Mouse (Mus musculus) liver, adult 2 months (tissue): Measurements from ENCODE around the gene Fdx1l. TPM values are rescaled to one million over a fixed set of nuclear protein-coding genes. Genes with fewer than 3 reads are reported as not detected.

Experiments
- DNase-seq: peaks from one replicate; pipeline ENCODE4 v3.0.0-alpha.2; 2011; ENCODE audit warnings: low read depth, low spot score; ENCODE audit errors: extremely low read depth
- H3K27ac ChIP-seq: fragments of 200-500 bp; replicated peaks from 2 replicates; pipeline ENCODE4 v1.5.1; 2012; ENCODE audit warnings: low read depth, mild to moderate bottlenecking, control low read depth, inconsistent platforms, low read length; ENCODE audit not compliant: insufficient read depth
- H3K27me3 ChIP-seq: fragments of 200-500 bp; 2 replicates; pipeline ENCODE4 v1.6.1; 2012; ENCODE audit warnings: mild to moderate bottlenecking, moderate library complexity, low read length, inconsistent platforms; ENCODE audit not compliant: control insufficient read depth, insufficient read depth
- H3K36me3 ChIP-seq: fragments of 200-500 bp; 2 replicates; pipeline ENCODE4 v1.6.1; 2012; ENCODE audit warnings: low read length, inconsistent platforms; ENCODE audit not compliant: control insufficient read depth, insufficient read depth
- H3K4me1 ChIP-seq: fragments of 200-500 bp; 2 replicates; pipeline ENCODE4 v1.6.1; 2011; ENCODE audit warnings: low read length; ENCODE audit not compliant: control insufficient read depth, insufficient read depth
- H3K4me3 ChIP-seq: fragments of 200-500 bp; 2 replicates; pipeline ENCODE4 v1.5.1; 2011; ENCODE audit warnings: low read depth, mild to moderate bottlenecking, control low read depth, low read length, moderate library complexity; ENCODE audit not compliant: insufficient read depth
- H3K79me2 ChIP-seq: fragments of 200-500 bp; 2 replicates; pipeline ENCODE4 v1.6.1; 2012; ENCODE audit warnings: inconsistent platforms, mild to moderate bottlenecking, low read length, moderate library complexity; ENCODE audit not compliant: control insufficient read depth, insufficient read depth
- H3K9ac ChIP-seq: fragments of 200-500 bp; 2 replicates; pipeline ENCODE4 v1.6.1; 2012; ENCODE audit warnings: low read depth, mild to moderate bottlenecking, control low read depth, inconsistent platforms, low read length
- CTCF ChIP-seq: fragments of 200-500 bp; IDR thresholded peaks from 2 replicates; pipeline ENCODE4 v1.5.1; 2011; ENCODE audit warnings: low read depth, low read length, control low read depth
- POLR2A ChIP-seq: fragments of 200-500 bp; IDR thresholded peaks from 2 replicates; pipeline ENCODE4 v1.6.1; 2011; ENCODE audit warnings: low read length, control low read depth; ENCODE audit not compliant: insufficient read depth; ENCODE audit errors: extremely low read depth
- WGBS: fragments of 180-500 bp; shearing (Covaris S2); methylation state at CpG from one replicate; pipeline ENCODE4 v1.1.7; 2018; 5-methylcytosine and 5-hydroxymethylcytosine counted together
- polyA plus RNA-seq: library from polyadenylated mRNA; depleted of rRNA; stranded (reverse); fragments of >200 nt; gene quantifications from 2 replicates; pipeline ENCODE4 v1.2.3, GENCODE M21; 2012
- total RNA-seq: library from RNA; depleted of rRNA; stranded (reverse); fragments of >200 nt; gene quantifications from 2 replicates; pipeline ENCODE4 v1.2.3, GENCODE M21; 2014

The Fdx1l gene
- total and polyA plus RNA-seq, 2 experiments = 30.6 to 45.3 TPM

DNA sequence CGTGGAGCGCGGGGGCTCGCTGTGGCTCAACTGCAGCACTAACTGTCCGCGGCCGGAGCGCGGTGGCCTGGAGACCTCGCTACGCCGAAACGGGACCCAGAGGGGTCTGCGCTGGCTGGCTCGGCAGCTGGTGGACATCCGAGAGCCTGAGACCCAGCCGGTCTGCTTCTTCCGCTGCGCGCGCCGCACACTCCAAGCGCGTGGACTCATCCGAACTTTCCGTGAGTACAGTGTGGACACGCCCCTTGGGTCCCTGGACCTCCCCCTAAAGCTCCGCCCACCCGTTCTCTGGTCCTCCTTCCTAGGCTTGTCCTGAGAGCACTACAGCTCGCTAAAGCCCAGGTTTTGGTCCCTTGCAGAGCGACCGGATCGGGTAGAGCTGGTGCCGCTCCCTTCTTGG, 40.3 kb downstream of the Fdx1l start:
- H3K27me3 ChIP-seq = peaks cover 27% of the 10 kb centered on the region
- TF ChIP-seq POLR2A (no peak), CTCF (no peak)
- H3K27ac ChIP-seq = no peak overlapping the region
- DNase-seq = peak; percentile 82
- no peaks in the 10 kb centered on the region for H3K36me3 ChIP-seq
- H3K4me1 ChIP-seq = peaks cover 24% of the 10 kb centered on the region
- H3K79me2 ChIP-seq = no peaks in the 10 kb centered on the region
- H3K9ac ChIP-seq = peak overlapping the region; percentile 59
- 1% methylated on average over 34 of the region's 34 CpGs for WGBS
- peak overlapping the region; percentile 60 for H3K4me3 ChIP-seq

DNA sequence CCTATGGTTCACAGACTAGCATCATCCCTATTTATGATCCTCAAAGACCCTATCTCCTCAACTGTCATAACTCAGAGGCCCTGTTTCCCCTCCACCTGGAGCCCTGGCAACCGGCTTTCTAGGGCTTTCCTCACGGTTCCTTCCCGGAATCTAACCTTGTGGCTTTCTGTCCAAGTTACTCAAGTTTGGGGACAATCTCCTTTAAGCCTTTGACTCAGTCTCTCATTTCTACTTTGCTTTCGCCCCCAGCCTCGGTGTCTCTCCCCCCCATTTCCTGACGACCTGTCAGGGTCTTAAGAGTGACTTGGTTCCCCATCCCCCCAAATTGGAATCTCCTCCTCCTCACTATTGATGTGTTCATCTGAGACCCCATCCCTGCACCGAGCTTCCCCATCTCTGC, 40.9 kb downstream of the Fdx1l start:
- WGBS = 4% methylated on average over 7 of the region's 7 CpGs
- Histone ChIP-seq H3K4me3 (no peak overlapping the region), H3K27ac (no peak overlapping the region), H3K9ac (no peak overlapping the region), H3K4me1 (peaks cover 24% of the 10 kb centered on the region), H3K79me2 (no peaks in the 10 kb centered on the region), H3K36me3 (peaks cover 2% of the 10 kb centered on the region; the same call in 1 of the 2 replicates), H3K27me3 (peaks cover 22% of the 10 kb centered on the region)
- DNase-seq = no peak
- TF ChIP-seq POLR2A = no peak
- no peak for TF ChIP-seq CTCF

DNA sequence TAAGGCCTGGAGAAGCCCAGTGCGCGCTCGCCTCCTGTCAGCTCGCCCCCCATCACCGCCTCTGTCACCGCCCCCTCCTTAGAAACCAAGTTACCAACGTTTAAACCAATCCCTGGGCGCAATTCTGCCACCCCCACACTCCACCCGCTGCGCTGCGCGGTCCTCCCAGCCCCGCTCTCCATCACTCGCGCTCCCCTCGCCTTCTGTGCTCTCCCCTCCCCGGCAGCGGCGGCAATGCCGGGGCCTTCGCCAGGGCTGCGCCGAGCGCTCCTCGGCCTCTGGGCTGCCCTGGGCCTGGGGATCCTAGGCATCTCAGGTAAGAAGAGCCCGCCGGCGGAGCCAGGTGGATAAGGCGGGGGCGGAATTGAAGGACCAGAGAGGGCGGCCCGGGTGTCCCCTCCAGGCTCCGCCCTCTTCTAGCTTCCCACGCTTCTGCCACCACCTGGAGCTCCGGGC, 41.5 kb downstream of the Fdx1l start, which contains the start of gene Icam5:
Icam5 (plus strand) TSS at position 178 of the 456 bp plus-strand sequence.
- peak within 1 kb of the TSS; percentile 60 for H3K4me3 ChIP-seq
- peak within 1 kb of the TSS; percentile 59 for H3K9ac ChIP-seq
- no peak for DNase-seq
- 3% methylated on average over 35 of the region's 35 CpGs for WGBS
- H3K79me2 ChIP-seq = no peaks in the 10 kb centered on the region
- peaks cover 17% of the 10 kb centered on the region for H3K27me3 ChIP-seq
- no peak for TF ChIP-seq POLR2A
- no peak for TF ChIP-seq CTCF
- no peak within 1 kb of the TSS for H3K27ac ChIP-seq
- peaks cover 2% of the 10 kb centered on the region; the same call in 1 of the 2 replicates for H3K36me3 ChIP-seq
- peaks cover 24% of the 10 kb centered on the region for H3K4me1 ChIP-seq

DNA sequence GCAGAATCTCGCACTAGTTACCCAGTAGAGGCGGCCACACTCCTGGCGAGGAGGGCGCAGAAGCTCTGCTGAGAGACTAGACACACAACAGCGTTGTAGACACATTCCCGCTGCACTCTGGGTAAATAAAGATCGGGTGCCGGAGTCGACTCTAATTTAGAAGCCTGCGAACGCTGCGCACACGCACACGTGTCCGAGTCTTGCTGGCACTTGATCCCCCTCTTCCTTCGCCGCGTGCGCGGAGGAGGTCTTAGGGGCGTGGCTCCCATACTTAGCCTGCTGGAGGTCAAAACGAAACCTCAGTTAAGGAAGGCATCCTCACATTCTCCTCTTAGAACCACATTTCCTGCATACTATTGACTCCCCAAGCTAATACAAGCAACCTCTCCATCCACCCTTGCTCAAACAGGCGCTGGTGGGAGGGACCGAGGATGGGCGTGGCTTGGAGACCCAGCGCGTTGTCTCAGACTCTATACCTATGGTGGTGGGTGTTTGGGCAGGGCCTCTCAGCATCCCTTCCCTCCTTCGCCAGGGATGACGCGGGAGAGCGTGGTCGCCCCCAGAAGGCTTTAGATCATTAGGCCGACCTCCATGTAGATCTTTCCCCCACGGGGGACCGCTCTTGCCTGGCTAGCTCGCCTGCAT, 42.0 kb downstream of the Fdx1l start:
- Histone ChIP-seq H3K27me3 (peaks cover 12% of the 10 kb centered on the region), H3K9ac (peak overlapping the region; percentile 31), H3K36me3 (peaks cover 2% of the 10 kb centered on the region; the same call in 1 of the 2 replicates), H3K27ac (no peak overlapping the region), H3K79me2 (no peaks in the 10 kb centered on the region), H3K4me3 (peak overlapping the region; percentile 58), H3K4me1 (peaks cover 23% of the 10 kb centered on the region)
- WGBS = under 1% methylated on average over 36 of the region's 36 CpGs
- no peak for DNase-seq
- no peak for TF ChIP-seq CTCF
- no peak for TF ChIP-seq POLR2A

DNA sequence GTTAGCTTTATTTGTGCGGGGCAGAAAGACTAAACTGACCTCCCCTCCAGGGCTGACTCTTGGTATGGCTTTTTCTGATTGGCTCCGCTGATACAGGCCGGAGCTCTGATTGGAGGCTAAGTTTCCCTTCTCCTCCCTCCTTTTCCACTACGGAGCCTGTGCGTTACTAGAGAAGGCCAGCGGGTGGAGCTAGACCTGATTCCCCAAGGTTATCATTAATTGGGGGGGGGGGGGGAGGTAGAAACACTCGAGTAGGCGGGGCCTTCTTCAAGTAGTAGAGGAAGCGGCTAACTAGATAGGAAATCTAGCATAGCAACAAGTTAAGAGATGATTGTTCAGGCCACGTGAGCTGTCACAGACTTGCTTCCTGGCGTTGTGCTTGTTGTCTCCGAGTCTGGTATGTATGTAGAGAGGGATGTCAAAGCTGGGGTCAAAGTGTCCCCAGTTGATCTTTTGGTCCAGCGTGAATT, 42.6 kb downstream of the Fdx1l start:
- H3K79me2 ChIP-seq = no peaks in the 10 kb centered on the region
- H3K4me3 ChIP-seq = peak overlapping the region; percentile 58
- peaks cover 20% of the 10 kb centered on the region for H3K4me1 ChIP-seq
- TF ChIP-seq CTCF (peak; percentile 49; the same call in 1 of the 2 replicates), POLR2A (no peak)
- peak overlapping the region; percentile 31; the same call in 1 of the 2 replicates for H3K9ac ChIP-seq
- H3K27me3 ChIP-seq = peaks cover 6% of the 10 kb centered on the region
- peak; percentile 82 for DNase-seq
- no peak overlapping the region for H3K27ac ChIP-seq
- WGBS = 1% methylated on average over 13 of the region's 13 CpGs
- peaks cover 2% of the 10 kb centered on the region; the same call in 1 of the 2 replicates for H3K36me3 ChIP-seq
